Mouse (Mus musculus) thymus, postnatal 0 days (tissue): ENCODE data around the gene Zc3h18. TPM values are rescaled to one million over a fixed set of nuclear protein-coding genes. Genes with fewer than 3 reads are reported as not detected.

Experiments
- DNase-seq: peaks from one replicate; pipeline ENCODE4 v3.0.0-alpha.2; 2015; ENCODE audit warnings: low spot score
- polyA plus RNA-seq: library from polyadenylated mRNA; unstranded; fragments of >200 nt; fragmentation: Nextera tagmentation; extraction: Ambion mirVana; gene quantifications from 2 replicates; pipeline ENCODE4 v1.2.1, GENCODE M21; 2015

Gene Zc3h18
- polyA plus RNA-seq, 1 experiment from 2014 or later = 41.7 TPM

DNA sequence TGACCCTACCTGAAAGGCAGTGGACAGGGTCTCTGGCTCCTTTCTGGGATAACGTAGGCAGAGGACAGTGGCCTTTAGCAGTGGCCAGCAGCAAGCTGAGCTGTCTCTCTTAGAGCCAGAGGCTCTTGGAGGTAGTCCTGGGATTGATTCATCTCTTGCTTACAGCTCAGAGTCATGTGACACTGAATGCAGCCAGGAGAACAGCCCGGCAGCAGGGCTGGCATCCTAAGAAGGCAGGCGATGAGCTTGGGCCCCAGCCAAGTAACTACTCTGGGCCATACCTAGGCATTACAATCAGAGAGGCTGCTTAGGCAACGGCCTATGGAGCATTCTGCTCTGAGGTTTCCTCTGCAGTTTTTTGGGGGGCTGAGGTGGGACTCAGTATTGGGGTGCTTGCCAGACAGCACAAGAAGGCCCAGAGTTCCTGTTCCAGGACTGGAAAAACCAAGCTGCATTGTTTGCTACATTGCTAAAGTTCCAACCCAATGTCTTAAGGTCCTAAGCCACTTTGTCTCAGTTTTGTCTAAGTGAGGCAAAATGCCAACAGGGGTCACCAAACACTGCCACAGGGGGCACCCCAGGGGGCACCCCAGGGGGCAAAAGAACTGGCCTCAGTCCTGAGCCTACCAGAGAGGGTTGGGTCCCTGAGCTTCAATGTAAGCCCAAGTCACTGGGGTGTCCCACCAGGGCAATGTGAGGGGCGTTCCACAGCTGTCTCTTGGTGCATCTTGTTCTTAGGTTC, 28.4 kb upstream of the Zc3h18 start:
- no peak for DNase-seq

DNA sequence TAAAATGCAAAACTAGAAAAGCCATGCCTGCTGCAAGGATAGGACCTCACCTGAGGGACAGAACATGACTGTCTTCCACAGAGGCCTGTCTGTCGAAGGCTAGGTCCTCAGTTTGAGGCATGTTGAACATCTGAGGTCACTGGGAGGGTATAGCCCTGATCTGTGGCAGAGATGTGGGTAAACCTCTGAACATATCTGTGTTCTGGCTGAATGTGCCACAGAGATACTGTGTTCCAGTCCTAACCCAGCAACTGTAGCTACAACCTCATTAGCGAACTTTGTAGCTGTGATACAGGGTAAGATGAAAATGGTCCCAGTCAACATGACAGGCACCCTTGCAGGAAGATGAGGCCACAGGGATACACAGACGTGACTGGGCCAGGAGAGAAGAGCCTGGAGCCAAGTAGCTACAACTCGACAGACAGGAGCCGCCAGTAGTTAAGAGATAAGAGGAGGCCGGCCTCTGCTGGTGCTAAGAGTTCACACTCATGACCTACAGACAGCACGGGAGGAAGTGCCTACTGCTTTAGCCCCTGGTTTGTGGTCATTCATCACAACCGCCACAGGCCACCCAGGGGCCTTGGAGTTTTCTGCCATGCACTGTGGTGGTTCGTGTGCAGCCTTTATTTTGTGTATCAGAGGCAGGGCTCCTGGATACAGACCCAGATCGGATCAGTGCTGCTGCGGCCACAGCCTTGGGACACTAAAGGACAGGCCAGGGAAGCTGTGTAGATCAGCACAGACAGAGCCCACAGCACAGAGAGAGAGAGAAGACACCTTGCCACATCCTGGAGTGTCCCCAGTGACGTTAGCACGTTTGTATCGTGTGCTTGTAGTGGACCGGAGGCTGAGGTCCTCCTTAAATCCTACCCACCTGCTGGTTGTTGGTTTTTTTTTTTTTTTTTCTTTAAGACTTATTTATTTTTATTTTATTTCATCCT, 26.8 kb upstream of the Zc3h18 start:
- DNase-seq = no peak

DNA sequence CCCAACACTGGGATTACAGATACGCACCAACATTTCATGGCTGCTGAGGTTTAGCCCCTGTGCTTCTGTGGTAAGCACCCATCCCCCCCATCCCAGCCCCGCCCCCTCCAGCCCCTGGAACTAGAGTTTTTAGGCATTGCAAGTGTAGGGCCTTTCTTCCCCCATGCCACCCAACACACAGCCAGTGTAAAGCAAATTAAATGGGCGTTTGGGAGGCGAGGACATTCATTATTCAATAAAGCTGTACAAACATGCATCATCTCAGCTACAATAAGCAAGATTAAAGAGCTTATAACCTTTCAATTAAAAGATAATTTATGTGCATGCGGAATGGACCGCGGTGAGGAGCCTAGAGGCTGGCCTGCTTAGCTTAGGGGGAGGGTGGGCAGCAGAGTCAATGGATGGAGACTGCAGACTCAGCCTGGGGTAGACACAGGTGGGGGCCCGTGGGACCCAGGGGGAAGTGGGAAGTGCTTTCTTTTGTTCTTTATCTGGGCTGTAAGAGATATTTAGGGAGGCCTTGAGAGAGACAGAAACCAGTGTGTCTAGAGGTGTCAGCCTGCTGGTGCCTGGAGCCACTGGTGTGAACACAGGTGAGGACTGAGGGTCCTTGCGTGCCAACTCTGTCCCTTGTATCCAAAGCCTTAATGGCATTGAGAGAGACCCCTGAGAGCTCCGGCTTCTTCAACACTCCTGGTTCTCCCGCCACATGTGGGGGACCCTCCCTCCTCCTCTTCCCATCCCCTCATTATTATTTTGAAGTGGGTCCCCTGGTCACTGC, 25.9 kb upstream of the Zc3h18 start:
- DNase-seq = no peak

DNA sequence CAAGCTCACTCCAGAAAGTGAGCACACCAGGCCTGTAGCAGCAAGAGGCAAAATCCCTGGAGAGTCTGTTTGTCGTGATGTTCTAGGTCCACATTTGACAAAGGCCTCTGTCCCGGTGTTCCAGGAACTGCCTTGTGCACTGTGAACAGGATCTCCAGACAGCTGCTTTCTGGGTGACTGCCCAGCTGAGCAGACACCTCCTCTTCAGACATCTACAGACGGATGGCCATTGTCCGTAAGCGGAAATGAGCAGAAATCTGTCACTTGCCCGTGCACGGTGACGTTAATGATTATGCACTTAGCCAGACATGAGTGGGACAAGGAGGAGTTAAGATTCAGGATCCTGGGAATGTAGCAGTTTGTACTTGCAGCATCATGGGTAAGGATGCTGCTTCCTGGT, 22.3 kb upstream of the Zc3h18 start:
- DNase-seq = no peak

DNA sequence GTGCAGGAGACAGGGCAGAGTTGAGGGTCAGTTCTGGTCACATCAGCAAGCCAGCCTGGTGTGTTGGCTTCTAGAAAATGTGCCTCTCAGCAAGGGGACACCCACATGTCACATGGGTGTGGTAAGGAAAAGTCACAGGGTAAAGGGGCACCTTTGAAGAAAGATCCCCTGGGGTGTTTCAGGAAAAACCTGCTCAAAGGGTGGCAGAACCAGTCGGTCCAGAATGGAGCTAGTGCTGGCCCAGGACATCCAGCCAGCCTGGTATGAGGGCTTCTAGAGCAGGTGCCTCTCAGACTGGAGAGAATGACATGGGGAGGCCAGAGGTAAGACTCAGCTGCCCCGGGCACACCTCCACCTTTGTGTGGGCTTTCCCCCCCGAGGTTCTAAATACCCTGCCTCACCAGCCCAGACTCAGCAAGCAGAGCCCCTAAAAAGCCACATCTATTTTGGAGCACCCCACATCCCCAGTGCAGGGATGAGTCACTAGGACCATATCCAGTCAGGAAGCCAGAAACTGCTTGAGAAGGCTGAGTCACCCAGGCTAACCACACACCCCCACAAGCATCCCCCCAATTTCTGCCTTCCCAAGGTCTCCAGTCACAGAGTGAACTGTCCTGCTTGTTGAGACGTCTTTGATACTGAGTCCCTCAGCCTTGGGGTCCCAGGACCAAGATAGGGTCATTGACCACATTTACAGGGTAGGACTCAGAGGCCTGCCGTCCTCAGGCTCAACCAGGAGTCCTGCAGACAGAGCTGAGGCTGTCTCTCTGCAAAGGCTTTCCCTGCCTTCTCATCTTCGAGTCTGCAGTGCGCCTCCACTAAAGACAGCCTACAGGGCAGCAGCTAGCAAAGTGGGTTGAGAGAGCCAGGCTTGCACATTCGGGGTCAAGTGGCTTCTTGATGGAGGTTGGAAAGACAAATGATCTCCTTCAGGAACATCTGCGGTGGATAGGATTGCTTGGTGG, 20.5 kb upstream of the Zc3h18 start:
- DNase-seq = no peak

DNA sequence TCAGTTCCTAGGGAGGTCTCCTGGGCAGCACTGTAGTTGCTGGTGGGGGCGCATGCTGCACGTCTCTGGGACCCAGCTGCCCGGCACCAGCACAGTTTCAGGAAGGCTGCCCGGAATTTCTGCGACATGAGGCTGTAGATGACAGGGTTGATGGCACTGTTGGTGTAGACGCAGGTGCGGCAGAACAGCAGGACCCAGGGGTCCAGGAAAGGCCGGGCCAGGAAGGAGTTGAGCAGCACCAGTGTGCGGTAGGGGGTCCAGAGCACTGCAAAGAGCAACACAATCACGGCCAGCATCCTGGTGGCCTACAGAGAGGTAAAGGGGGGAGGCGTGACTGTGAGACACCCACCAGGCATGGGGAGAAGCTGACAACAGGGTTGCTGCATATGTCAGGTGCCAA, 19.2 kb upstream of the Zc3h18 start:
- DNase-seq = no peak

DNA sequence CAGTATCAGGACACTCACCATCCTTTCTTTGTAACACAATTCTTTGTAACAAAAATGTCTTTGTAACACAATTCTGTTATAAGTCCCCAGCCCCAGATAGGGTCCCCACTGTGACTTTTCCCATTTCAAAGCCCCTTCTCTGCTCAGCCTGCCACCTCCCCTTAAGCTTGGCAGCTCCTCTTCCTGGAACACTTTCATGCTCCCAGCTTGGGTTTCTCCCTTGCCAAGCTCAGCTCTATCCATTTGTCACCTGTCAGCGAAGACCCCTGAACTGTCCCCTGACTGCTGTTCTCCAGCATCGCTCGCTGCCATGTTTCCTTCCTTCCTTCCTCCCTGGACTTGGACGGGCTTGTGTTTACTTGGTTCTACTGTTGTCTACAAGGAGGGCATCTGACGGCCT, 18.8 kb upstream of the Zc3h18 start:
- DNase-seq = no peak

DNA sequence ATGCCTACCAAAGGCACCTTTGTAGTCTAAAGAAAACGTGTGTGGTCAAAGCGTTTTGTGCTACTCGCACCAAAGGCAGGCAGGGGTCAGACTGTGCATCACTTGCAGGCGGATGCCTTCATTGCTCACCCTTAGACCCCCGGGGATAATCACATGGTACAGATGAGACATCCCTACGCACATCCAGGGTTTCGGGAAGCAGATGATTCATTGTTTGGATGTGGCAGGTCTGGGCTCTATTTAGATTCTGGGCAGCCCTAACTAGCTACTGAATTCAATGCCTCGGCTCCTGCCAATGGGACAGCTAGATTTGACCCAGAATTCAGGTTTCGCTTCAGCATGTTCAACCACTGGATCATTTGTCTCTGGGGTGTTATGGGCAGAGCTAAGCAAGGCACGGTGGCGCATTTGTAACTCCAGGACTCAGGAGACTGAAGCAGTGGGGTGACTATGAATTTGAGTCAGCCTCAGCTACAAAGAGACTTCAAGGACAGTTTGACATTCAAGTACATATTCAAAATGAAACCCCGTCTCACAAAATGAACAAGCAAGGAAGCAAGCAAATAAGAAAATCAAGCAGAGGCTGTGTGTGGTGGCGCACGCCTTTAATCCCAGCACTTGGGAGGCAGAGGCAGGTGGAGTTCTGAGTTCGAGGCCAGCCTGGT, 17.2 kb upstream of the Zc3h18 start:
- DNase-seq = no peak

DNA sequence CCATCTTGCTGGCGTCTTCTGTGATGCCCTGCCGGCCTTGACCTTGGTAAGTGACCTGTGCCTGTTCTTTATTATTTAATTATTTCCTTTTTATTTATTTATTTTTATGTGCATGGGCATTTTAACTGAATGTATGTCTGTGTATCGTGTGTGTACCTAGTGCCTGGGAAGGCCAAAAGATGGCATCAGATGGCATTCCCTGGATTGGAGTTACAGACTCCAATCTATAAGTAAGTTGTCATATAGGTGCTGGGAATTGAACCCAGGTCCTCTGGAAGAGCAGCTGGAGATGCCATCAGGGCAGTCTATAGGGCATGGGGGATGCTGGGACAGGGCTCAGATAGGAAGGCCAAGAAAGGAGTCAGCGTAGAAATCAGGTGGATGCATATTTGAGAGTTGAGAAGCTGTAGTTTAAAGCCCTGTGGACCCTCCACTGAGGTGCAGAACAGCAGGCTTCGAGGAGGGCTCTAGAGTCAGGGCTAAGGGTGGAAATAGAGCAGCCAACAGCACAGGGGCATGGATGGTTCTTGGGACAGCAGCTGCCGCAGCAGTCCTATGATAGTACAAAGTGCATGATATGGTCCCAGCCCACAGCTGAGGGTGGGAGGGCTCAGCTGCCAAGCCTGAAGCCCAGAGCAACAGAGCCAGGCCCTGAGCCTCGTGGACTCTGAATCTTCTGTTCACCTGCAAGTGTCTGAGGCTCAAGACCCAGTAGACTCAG, 15.6 kb upstream of the Zc3h18 start, which contains the start of gene Trhr2:
TSS of gene Trhr2 (minus strand) at position 51 of the 721 bp plus-strand sequence.
- no peak for DNase-seq

DNA sequence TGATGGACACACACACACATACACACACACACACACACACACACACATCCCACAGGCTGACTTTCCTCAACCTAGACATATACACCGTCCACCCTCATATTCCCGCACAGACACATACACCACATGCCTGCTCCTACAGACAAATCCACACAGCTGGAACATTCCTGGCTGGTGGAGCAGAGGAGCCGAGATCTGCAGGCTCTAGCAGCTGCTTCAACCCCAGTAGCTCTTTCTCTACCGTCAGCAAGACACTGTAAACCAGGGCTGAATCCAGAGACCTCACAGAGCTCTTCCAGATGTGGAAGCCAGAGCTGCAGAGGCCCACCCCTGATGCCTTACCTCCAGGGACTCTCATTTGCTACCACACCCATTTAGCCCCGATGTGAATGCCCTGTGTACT, 14.1 kb upstream of the Zc3h18 start:
- no peak for DNase-seq

DNA sequence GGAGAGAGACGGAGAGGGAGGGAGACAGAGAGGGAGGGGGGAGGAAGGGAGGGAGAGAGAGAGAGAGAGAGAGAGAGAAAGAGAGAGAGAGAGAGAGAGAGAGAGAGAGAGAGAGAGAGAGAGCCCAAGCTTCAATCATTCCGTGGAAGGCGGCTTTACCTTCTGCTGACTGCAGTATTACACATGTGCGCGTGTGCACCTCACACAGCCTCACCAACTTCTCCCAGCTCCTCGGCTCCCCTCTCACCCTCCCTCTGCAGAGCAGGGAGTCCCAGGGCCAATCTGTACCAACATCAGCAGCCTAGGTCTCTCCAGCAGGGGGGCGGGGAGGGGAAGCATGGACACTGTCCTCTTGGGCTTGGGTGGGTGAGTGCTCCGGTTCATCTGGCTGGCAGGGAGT, 13.4 kb upstream of the Zc3h18 start:
- no peak for DNase-seq

DNA sequence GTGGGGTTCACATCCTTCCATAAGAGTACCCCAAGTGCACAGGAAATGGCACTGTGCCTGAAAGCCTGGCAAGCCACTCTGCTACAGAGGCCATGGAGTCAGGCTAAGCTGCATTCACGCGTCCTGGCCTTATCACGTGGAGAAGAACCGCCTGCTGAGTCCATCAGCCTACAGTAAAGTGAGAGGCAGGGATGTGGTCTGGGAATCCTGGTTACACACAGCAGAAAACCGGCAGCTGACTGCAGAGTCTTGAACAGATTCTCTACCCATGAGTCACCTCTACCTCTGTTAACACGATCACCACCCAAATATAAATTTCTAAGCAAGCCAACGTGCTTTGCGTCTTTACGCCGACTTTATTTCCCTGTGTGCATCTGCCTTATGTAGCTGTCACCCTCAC, 7.9 kb upstream of the Zc3h18 start:
- no peak for DNase-seq

DNA sequence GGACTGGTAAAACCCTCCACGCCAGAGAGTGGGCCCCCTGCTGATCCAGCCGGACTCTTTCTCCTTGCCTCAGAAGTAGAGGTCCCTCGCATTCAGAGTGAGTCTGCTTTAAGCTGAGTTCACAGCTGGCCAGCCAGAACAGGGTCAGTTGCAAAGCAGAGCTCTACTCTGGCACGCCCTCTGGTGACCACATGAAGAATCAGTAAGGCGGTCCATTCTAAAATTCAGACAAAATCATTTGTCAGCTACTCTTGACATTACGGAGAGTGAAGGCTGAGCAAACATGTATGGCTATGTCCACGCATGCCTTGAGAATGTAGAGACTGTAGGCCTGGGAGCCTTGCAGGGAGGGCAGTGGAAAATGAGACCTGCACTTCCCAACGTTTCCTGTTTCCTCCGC, 6.7 kb upstream of the Zc3h18 start:
- DNase-seq = peak; percentile 45

DNA sequence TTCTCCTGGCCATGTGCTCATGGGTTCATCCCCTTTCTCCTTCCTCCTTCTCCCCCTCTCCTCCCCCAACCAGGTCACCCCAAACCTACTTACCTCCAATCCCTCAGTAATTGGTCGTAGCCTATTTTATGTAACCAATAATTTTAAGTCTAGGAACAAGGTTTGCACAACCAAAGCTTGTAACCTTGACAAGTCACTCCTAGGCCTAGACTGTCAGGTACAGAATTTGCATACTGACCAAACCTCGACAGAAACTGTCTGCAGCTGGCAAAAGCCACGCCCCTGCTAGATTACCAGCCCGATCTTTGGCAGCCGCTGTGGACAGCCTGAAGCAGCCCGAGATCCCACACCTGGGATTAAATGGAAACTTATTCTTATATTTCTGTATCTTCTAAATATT, 4.7 kb upstream of the Zc3h18 start:
- no peak for DNase-seq

DNA sequence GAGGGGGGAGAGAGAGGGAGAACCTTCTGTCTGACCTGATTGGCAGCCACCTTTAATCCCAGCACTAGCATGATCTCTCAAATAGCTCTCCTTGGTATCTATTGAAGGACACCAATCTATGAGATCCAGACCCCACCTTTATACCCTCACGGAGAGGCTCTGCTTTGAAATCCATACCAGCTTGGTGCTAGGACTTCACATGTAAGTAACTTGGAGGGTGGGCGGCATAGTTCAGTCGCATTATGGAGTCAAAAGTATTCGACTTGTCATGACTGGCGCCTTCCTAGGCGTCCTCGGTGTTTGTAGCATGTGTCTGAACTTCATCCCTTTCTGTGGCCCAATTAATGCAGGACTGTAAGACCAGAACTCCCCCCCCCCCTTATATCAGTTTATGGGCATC, 1.1 kb upstream of the Zc3h18 start:
- DNase-seq = no peak

DNA sequence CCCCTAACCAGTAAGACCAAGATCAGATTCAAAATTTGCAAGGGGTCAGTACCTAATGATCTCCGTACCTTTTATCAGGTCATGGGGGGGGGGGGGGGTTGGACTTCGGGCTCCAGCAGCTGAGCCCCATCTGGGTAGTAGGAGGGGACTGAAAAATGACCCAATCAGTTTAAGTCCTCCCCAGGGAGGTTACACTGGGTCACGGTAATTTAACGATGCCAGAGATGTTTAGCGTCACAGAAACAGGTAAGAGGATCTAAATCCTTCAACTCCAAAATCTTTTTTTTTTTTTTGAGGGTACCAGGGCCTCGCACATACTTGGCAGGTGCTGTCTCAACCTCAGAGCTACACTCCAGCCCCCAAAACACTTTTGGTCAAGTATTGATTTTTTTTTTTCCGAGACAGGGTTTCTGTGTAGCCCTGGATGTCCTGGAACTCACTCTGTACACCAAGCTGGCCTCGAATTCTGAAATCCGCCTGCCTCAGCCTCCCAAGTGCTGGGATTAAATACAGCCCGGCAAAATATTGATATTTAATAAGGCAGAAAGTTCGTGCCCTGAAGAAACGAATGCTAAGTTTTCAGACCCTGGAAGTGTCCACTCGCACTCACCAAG, 551 bp upstream of the Zc3h18 start:
- no peak for DNase-seq

DNA sequence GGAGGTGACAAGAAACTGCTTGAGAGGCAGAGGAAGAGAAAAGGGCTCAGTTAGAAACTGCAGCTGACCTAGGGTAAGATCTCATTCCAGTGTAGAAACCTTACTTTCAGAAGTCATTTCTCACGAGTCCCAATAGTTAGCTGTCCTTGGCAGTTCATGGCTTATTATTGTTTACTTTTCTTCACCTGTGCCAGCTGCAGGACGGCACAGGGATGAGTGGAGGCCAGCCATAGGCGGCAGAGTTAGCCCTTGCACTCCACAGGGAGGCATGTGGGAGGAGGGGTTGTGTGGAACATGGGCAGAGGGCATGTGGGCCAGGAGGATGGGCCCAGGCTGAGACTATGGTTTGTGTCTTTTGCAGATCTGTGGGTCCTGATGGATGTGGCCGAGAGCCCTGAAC, 6.6 kb downstream of the Zc3h18 start:
- no peak for DNase-seq

DNA sequence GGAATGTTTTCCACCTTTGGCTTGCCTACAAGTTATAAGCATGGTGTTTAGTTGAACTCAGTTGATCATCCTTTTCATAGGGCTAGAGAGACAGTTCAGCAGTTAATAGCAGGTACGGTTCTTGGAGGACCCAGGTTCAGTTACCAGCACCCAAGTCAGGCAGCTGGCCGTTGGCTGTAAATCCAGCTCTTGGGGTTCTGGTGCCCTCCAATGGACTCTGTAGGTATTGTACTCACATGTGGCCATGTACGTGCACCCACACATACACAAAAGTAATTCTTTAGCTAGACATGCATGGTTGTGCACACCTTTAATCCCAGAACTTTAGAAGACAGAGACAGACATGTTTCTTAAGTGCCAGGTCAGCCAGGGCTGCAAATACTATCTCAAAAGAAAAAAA, 12.9 kb downstream of the Zc3h18 start:
- no peak for DNase-seq

DNA sequence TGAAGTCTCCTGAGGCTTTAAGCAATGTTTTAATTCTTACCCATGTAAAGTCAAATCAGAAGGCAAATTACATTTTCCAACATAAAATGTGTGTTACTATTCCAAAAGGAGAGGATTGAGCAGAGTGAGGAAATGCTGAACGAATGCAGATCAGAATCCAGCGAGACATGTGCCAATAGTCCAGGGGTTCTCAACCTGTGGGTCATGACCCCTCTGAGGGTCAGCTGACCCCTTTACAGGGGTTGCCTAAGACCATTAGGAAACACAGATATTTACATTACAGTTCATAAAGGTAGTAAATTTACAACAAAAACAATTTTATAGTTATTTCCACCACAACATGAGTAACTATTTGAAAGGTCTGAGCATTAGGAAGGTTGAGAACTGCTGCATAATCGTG, 14.3 kb downstream of the Zc3h18 start:
- no peak for DNase-seq
